Mouse (Mus musculus) liver, embryonic 16.5 days (tissue): ENCODE data around the gene Ccer1. TPM values are rescaled to one million over a fixed set of nuclear protein-coding genes. Genes with fewer than 3 reads are reported as not detected.

ENCODE experiments used
- ATAC-seq: fragments of 200-750 bp; cut with Nextera tagmentation; 2 replicates; pipeline ENCODE4 v1.8.0; 2017; ENCODE audit warnings: low read depth, mild to moderate bottlenecking, moderate number of reproducible peaks, moderate library complexity
- H3K27ac ChIP-seq: fragments of 300-500 bp; sonication (generic); 2 replicates; pipeline ENCODE4 v1.5.1; 2014; ENCODE audit warnings: mild to moderate bottlenecking, low read length
- H3K27me3 ChIP-seq: fragments of 300-500 bp; sonication (generic); 2 replicates; pipeline ENCODE4 v1.6.1; 2014; ENCODE audit warnings: low read depth, low read length, mixed read lengths; ENCODE audit not compliant: control insufficient read depth, insufficient read depth
- H3K36me3 ChIP-seq: fragments of 300-500 bp; sonication (generic); 2 replicates; pipeline ENCODE4 v1.6.1; 2014; ENCODE audit warnings: mild to moderate bottlenecking; ENCODE audit not compliant: control insufficient read depth, insufficient read depth
- H3K4me1 ChIP-seq: fragments of 300-500 bp; sonication (generic); 2 replicates; pipeline ENCODE4 v1.6.1; 2014; ENCODE audit warnings: low read depth, low read length, mixed read lengths; ENCODE audit not compliant: control insufficient read depth
- H3K4me2 ChIP-seq: fragments of 300-500 bp; sonication (generic); 2 replicates; pipeline ENCODE4 v1.6.1; 2014; ENCODE audit warnings: low read depth, low read length, mixed read lengths
- H3K4me3 ChIP-seq: fragments of 300-500 bp; sonication (generic); 2 replicates; pipeline ENCODE4 v1.5.1; 2014; ENCODE audit warnings: low read depth, mild to moderate bottlenecking, low read length
- H3K9ac ChIP-seq: fragments of 300-500 bp; sonication (generic); 2 replicates; pipeline ENCODE4 v1.6.1; 2014; ENCODE audit warnings: low read depth, low read length
- H3K9me3 ChIP-seq: fragments of 300-500 bp; sonication (generic); replicated peaks from 2 replicates; pipeline ENCODE4 v1.6.1; 2016; ENCODE audit warnings: low read length; ENCODE audit not compliant: control insufficient read depth
- WGBS: fragments of 180-500 bp; shearing (Covaris S2); extraction: QIAGEN DNeasy Blood & Tissue Kit; methylation state at CpG from one replicate; pipeline ENCODE4 v1.1.7; 2014; ENCODE audit not compliant: insufficient replicate concordance; 5-methylcytosine and 5-hydroxymethylcytosine counted together
- polyA plus RNA-seq: library from polyadenylated mRNA; unstranded; fragments of >200 nt; fragmentation: Nextera tagmentation; extraction: Ambion mirVana; gene quantifications from 2 replicates; pipeline ENCODE4 v1.2.1, GENCODE M21; 2015

The Ccer1 gene
- polyA plus RNA-seq, 1 experiment from 2014 or later: not detected

GRCm38 (mm10) chr10:97689425-97689824 lies 3.4 kb upstream of the Ccer1 start:
- WGBS: 64% methylated on average over 3 of the region's 3 CpGs

GRCm38 (mm10) chr10:97693398-97694135 lies 708 bp downstream of the Ccer1 start:
- Histone ChIP-seq H3K4me3 (no peak overlapping the region), H3K9ac (no peak overlapping the region), H3K36me3 (no peaks in the 10 kb centered on the region), H3K9me3 (no peaks in the 10 kb centered on the region), H3K4me1 (no peaks in the 10 kb centered on the region), H3K27me3 (no peaks in the 10 kb centered on the region), H3K4me2 (no peak overlapping the region), H3K27ac (no peak overlapping the region)
- 82% methylated on average over 37 of the region's 37 CpGs for WGBS
- no peak for ATAC-seq

More at GRCm38 (mm10) chr10:97689425-97689824, 3.4 kb upstream of the Ccer1 start:
- Histone ChIP-seq H3K4me3 (no peak overlapping the region), H3K27ac (no peak overlapping the region), H3K27me3 (no peaks in the 10 kb centered on the region), H3K4me2 (no peak overlapping the region), H3K4me1 (no peaks in the 10 kb centered on the region), H3K36me3 (no peaks in the 10 kb centered on the region), H3K9me3 (no peaks in the 10 kb centered on the region), H3K9ac (no peak overlapping the region)
- ATAC-seq: no peak

- H3K36me3 ChIP-seq: no peaks in the 10 kb centered on the region
- H3K4me3 ChIP-seq: no peak overlapping the region
- H3K9ac ChIP-seq: no peak overlapping the region
- no peaks in the 10 kb centered on the region for H3K9me3 ChIP-seq
- ATAC-seq: no peak
- no peak overlapping the region for H3K4me2 ChIP-seq
- H3K27ac ChIP-seq: no peak overlapping the region
- H3K27me3 ChIP-seq: no peaks in the 10 kb centered on the region
- no peaks in the 10 kb centered on the region for H3K4me1 ChIP-seq
Observed at GRCm38 (mm10) chr10:97702321-97702720, 9.5 kb downstream of the Ccer1 start.

- Histone ChIP-seq H3K4me2 (no peak overlapping the region), H3K36me3 (no peaks in the 10 kb centered on the region), H3K27me3 (no peaks in the 10 kb centered on the region), H3K27ac (no peak overlapping the region), H3K9ac (no peak overlapping the region), H3K9me3 (no peaks in the 10 kb centered on the region), H3K4me1 (no peaks in the 10 kb centered on the region), H3K4me3 (no peak overlapping the region)
- 33% methylated on average over 1 of the region's 1 CpGs for WGBS
- no peak for ATAC-seq
Observed at GRCm38 (mm10) chr10:97704562-97704961, 11.7 kb downstream of the Ccer1 start.

- Histone ChIP-seq H3K27me3 (no peaks in the 10 kb centered on the region), H3K9ac (no peak overlapping the region), H3K4me2 (no peak overlapping the region), H3K36me3 (no peaks in the 10 kb centered on the region), H3K27ac (no peak overlapping the region), H3K9me3 (no peaks in the 10 kb centered on the region), H3K4me3 (no peak overlapping the region), H3K4me1 (no peaks in the 10 kb centered on the region)
- WGBS: 4% methylated on average over 5 of the region's 5 CpGs
- ATAC-seq: no peak
Observed at GRCm38 (mm10) chr10:97712687-97713086, 19.8 kb downstream of the Ccer1 start.

GRCm38 (mm10) chr10:97714584-97714983 lies 21.7 kb downstream of the Ccer1 start:
- WGBS: 59% methylated on average over 4 of the region's 4 CpGs
- Histone ChIP-seq H3K4me1 (no peaks in the 10 kb centered on the region), H3K27ac (no peak overlapping the region), H3K9ac (no peak overlapping the region), H3K4me3 (no peak overlapping the region), H3K36me3 (no peaks in the 10 kb centered on the region), H3K9me3 (no peaks in the 10 kb centered on the region), H3K4me2 (no peak overlapping the region), H3K27me3 (no peaks in the 10 kb centered on the region)
- ATAC-seq: no peak

- no peaks in the 10 kb centered on the region for H3K36me3 ChIP-seq
- ATAC-seq: no peak
- no peaks in the 10 kb centered on the region for H3K27me3 ChIP-seq
- no peak overlapping the region for H3K4me2 ChIP-seq
- H3K9ac ChIP-seq: no peak overlapping the region
- H3K27ac ChIP-seq: no peak overlapping the region
- no peaks in the 10 kb centered on the region for H3K9me3 ChIP-seq
- no peaks in the 10 kb centered on the region for H3K4me1 ChIP-seq
- no peak overlapping the region for H3K4me3 ChIP-seq
- WGBS: 59% methylated on average over 3 of the region's 3 CpGs
Observed at GRCm38 (mm10) chr10:97715289-97715906, 22.5 kb downstream of the Ccer1 start.

GRCm38 (mm10) chr10:97717233-97717632 lies 24.4 kb downstream of the Ccer1 start:
- no peaks in the 10 kb centered on the region for H3K27me3 ChIP-seq
- no peak for ATAC-seq
- H3K4me3 ChIP-seq: no peak overlapping the region
- H3K36me3 ChIP-seq: no peaks in the 10 kb centered on the region
- H3K27ac ChIP-seq: no peak overlapping the region
- H3K4me1 ChIP-seq: no peaks in the 10 kb centered on the region
- WGBS: 36% methylated on average over 1 of the region's 1 CpGs
- H3K9me3 ChIP-seq: no peaks in the 10 kb centered on the region
- H3K9ac ChIP-seq: no peak overlapping the region
- no peak overlapping the region for H3K4me2 ChIP-seq

- WGBS: 45% methylated on average over 2 of the region's 2 CpGs
- no peaks in the 10 kb centered on the region for H3K9me3 ChIP-seq
Observed at GRCm38 (mm10) chr10:97718021-97718420, 25.2 kb downstream of the Ccer1 start.

More at GRCm38 (mm10) chr10:97718021-97718420, 25.2 kb downstream of the Ccer1 start:
- H3K4me3 ChIP-seq: no peak overlapping the region
- no peak for ATAC-seq
- no peak overlapping the region for H3K4me2 ChIP-seq
- no peaks in the 10 kb centered on the region for H3K4me1 ChIP-seq
- no peaks in the 10 kb centered on the region for H3K27me3 ChIP-seq
- no peaks in the 10 kb centered on the region for H3K36me3 ChIP-seq
- H3K9ac ChIP-seq: no peak overlapping the region
- H3K27ac ChIP-seq: no peak overlapping the region
